ENCODE assay signal across 11 mouse cellular contexts in the genomic region with DNA sequence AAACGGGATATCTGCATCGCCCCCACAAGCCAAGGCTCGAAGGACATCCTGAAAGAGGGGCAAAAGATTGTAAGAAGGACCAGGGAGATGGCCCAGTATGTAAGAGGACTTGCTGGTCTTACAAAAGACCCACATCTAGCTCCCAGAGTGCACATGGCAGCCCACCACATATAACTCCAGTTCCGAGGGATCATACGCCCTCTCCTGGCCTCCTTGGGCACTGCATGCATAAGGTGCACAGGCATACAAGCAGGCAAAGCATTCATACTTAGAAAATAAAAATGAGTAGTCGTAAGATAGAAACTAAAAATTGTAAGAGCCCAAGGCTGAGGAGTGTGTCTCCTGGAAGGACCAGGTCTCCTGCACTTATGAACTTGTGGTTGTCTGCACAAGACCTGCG. TPM values are rescaled to one million over a fixed set of nuclear protein-coding genes. Genes with fewer than 3 reads are reported as not detected.
DNase-seq lines count a peak whose midpoint lies in the region; ATAC-seq and TF ChIP-seq lines count a peak whose summit lies in the region.
"Had no signal": no experiment of that assay in that cellular context is flagged by ENCODE, and none has a peak within 500 bp of the region (broad histone marks: within the 10 kb centered on the region; RNA-seq: fewer than 3 reads in every experiment).

No protein-coding gene starts in this region.

- H3K27ac ChIP-seq in intestine, postnatal 0 days (ENCODE audit: low read depth, low read length): no peak overlapping the region
- no peak overlapping the region for H3K27ac ChIP-seq in intestine, embryonic 15.5 days
- H3K27ac ChIP-seq: neural tube, embryonic 13.5 days had no signal

- TF ChIP-seq CTCF in intestine, postnatal 0 days (IDR thresholded peaks at IDR 0.05; ENCODE audit: low read depth): peak; percentile 55

- H3K4me3 ChIP-seq in intestine, postnatal 0 days (ENCODE audit: low read depth, low read length): no peak overlapping the region
- no peak overlapping the region for H3K4me3 ChIP-seq in intestine, embryonic 15.5 days (replicated peaks)
- H3K4me3 ChIP-seq: neural tube, embryonic 13.5 days had no signal

- 62% methylated on average over 7 of the region's 7 CpGs for WGBS in intestine, postnatal 0 days
- WGBS in intestine, embryonic 15.5 days: 68% methylated on average over 7 of the region's 7 CpGs

- ATAC-seq in intestine, postnatal 0 days: no peak
- ATAC-seq in intestine, embryonic 15.5 days: no peak
- ATAC-seq: activated CD4-positive, CD25-positive, alpha-beta regulatory T cell, adult 4 months had no signal

- no peaks in the 10 kb centered on the region for H3K9me3 ChIP-seq in intestine, postnatal 0 days (ENCODE audit: control insufficient read depth)
- H3K9me3 ChIP-seq in intestine, embryonic 15.5 days: no peaks in the 10 kb centered on the region
- H3K9me3 ChIP-seq: neural tube, embryonic 13.5 days had no signal

- no peaks in the 10 kb centered on the region for H3K27me3 ChIP-seq in intestine, postnatal 0 days (replicated peaks; ENCODE audit: control insufficient read depth, insufficient read depth, low read length)
- H3K27me3 ChIP-seq in intestine, embryonic 15.5 days (replicated peaks): no peaks in the 10 kb centered on the region
- H3K27me3 ChIP-seq: neural tube, embryonic 13.5 days had no signal

- H3K4me2 ChIP-seq in intestine, postnatal 0 days (replicated peaks; ENCODE audit: low read depth): no peak overlapping the region
- H3K4me2 ChIP-seq in intestine, embryonic 15.5 days (replicated peaks): no peak overlapping the region
- H3K4me2 ChIP-seq: neural tube, embryonic 13.5 days had no signal

- intact Hi-C loops in heart, postnatal 14 days (cut with DNase I): no loop called here

- no peak overlapping the region for H3K9ac ChIP-seq in intestine, postnatal 0 days (ENCODE audit: low read depth, low read length)
- H3K9ac ChIP-seq in intestine, embryonic 15.5 days: no peak overlapping the region
- H3K9ac ChIP-seq: neural tube, embryonic 13.5 days had no signal

- H3K36me3 ChIP-seq in intestine, postnatal 0 days (ENCODE audit: control insufficient read depth, insufficient read depth): no peaks in the 10 kb centered on the region
- no peaks in the 10 kb centered on the region for H3K36me3 ChIP-seq in intestine, embryonic 15.5 days
- H3K36me3 ChIP-seq: neural tube, embryonic 13.5 days had no signal

- peak; percentile 40 for DNase-seq in right cerebral cortex, postnatal 14 days
- DNase-seq in right cerebral cortex, postnatal 36 days (ENCODE audit: low spot score in 2 of 2): no peak
- peak; percentile 75 to 84 for DNase-seq in cerebellum, postnatal 14 days
- DNase-seq in testis, postnatal 14 days (ENCODE audit: low spot score): peak; percentile 11
- DNase-seq in heart, postnatal 14 days: no peak

- no peaks in the 10 kb centered on the region for H3K4me1 ChIP-seq in intestine, postnatal 0 days (replicated peaks; ENCODE audit: control insufficient read depth, insufficient read depth, low read length)
- H3K4me1 ChIP-seq in intestine, embryonic 15.5 days (replicated peaks): no peaks in the 10 kb centered on the region
- H3K4me1 ChIP-seq: neural tube, embryonic 13.5 days had no signal

RNA-seq across cellular contexts. Expression of a gene that starts 32.8 kb away (rescaled TPM):
- 0.10 and 0.16 TPM in 2 replicates for polyA plus RNA-seq in intestine, postnatal 0 days (2015; fragmentation: Nextera tagmentation; extraction: Ambion mirVana)
- polyA plus RNA-seq in intestine, embryonic 15.5 days (2015; fragmentation: Nextera tagmentation; extraction: Ambion mirVana): 0.38 and 0.43 TPM in 2 replicates
- total RNA-seq in heart, postnatal 14 days (2021): 1 to 10 TPM; 2.1 to 3.6 TPM
- total RNA-seq: hematopoietic stem cell, adult 5-6 weeks had no signal
- polyA plus RNA-seq: liver, adult 2 months had no signal

Comparison
In these comparisons a context has a peak if more than half of its experiments do, and no peak if none do; other contexts are left out.
1. DNase-seq: peak in right cerebral cortex, postnatal 14 days (single experiment), cerebellum, postnatal 14 days (2 of 2) and testis, postnatal 14 days (single experiment); none in right cerebral cortex, postnatal 36 days (0 of 2) and heart, postnatal 14 days (0 of 2).